Mouse (Mus musculus) midbrain, embryonic 11.5 days (tissue): ENCODE data around the gene Spink4. TPM values are rescaled to one million over a fixed set of nuclear protein-coding genes. Genes with fewer than 3 reads are reported as not detected.
A peak's percentile ranks its signal among the peaks of the same experiment; 100 is the strongest.

Experiments used
- ATAC-seq: fragments of 200-750 bp; cut with Nextera tagmentation; 2 replicates; pipeline ENCODE4 v1.8.0; 2017; ENCODE audit warnings: moderate TSS enrichment, moderate library complexity; ENCODE audit not compliant: low FRiP score
- DNase-seq: peaks from one replicate; pipeline ENCODE4 v3.0.0; 2015; ENCODE audit warnings: low spot score; ENCODE audit errors: missing footprints
- H3K27ac ChIP-seq: fragments of 300-500 bp; sonication (generic); 2 replicates; pipeline ENCODE4 v1.5.1; 2014; ENCODE audit warnings: low read depth, low read length
- H3K27me3 ChIP-seq: fragments of 300-500 bp; sonication (generic); 2 replicates; pipeline ENCODE4 v1.6.1; 2014; ENCODE audit warnings: mild to moderate bottlenecking, low read length, moderate library complexity, mixed read lengths; ENCODE audit not compliant: control insufficient read depth, insufficient read depth
- H3K36me3 ChIP-seq: fragments of 300-500 bp; sonication (generic); 2 replicates; pipeline ENCODE4 v1.6.1; 2014; ENCODE audit warnings: mild to moderate bottlenecking, low read length, moderate library complexity, mixed read lengths; ENCODE audit not compliant: control insufficient read depth, insufficient read depth
- H3K4me1 ChIP-seq: fragments of 300-500 bp; sonication (generic); 2 replicates; pipeline ENCODE4 v1.6.1; 2014; ENCODE audit warnings: low read length; ENCODE audit not compliant: control insufficient read depth, insufficient read depth
- H3K4me2 ChIP-seq: fragments of 300-500 bp; sonication (generic); 2 replicates; pipeline ENCODE4 v1.6.1; 2014; ENCODE audit warnings: mild to moderate bottlenecking, moderate library complexity
- H3K4me3 ChIP-seq: fragments of 300-500 bp; sonication (generic); 2 replicates; pipeline ENCODE4 v1.5.1; 2014; ENCODE audit warnings: low read depth, low read length
- H3K9ac ChIP-seq: fragments of 300-500 bp; sonication (generic); 2 replicates; pipeline ENCODE4 v1.6.1; 2014; ENCODE audit warnings: low read length
- H3K9me3 ChIP-seq: fragments of 300-500 bp; sonication (generic); 2 replicates; pipeline ENCODE4 v1.6.1; 2016; ENCODE audit warnings: low read length; ENCODE audit not compliant: control insufficient read depth
- WGBS: fragments of 180-500 bp; shearing (Covaris S2); extraction: QIAGEN DNeasy Blood & Tissue Kit; methylation state at CpG from one replicate; pipeline ENCODE4 v1.1.7; 2014; 5-methylcytosine and 5-hydroxymethylcytosine counted together
- polyA plus RNA-seq: library from polyadenylated mRNA; unstranded; fragments of >200 nt; fragmentation: Nextera tagmentation; extraction: Ambion mirVana; gene quantifications from 2 replicates; pipeline ENCODE4 v1.2.1, GENCODE M21; 2014

The Spink4 gene
- polyA plus RNA-seq, 1 experiment from 2014 or later = not detected

DNA sequence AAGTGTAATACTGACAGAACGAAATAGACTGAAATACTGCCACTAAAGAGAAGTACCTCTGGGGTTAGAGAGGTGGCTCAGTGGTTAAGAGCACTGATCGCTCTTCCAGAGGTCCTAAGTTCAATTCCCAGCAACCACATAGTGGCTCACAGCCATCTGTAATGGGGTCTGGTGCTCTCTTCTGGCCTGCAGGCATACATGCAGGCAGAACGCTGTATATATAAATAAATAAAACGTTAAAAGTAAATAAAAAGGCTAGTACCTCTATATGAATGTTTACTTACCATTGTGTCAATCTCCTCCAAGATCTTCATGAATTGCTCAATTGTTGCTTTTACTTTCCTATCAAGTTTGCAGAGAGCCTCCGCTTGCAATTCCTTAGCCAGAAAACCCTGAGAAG is 18.9 kb downstream of the Spink4 start:
- Histone ChIP-seq H3K4me3 (no peak overlapping the region), H3K27ac (no peak overlapping the region), H3K4me2 (no peak overlapping the region), H3K9me3 (no peaks in the 10 kb centered on the region; the same call in 1 of the 2 replicates), H3K9ac (no peak overlapping the region), H3K36me3 (peaks cover 54% of the 10 kb centered on the region), H3K27me3 (no peaks in the 10 kb centered on the region), H3K4me1 (no peaks in the 10 kb centered on the region)
- WGBS = 95% methylated on average over 5 of the region's 5 CpGs
- ATAC-seq = no peak
- no peak for DNase-seq

- peaks cover 36% of the 10 kb centered on the region for H3K36me3 ChIP-seq
- no peak overlapping the region for H3K4me3 ChIP-seq
- no peak overlapping the region for H3K9ac ChIP-seq
- no peak for ATAC-seq
- DNase-seq = no peak
- H3K9me3 ChIP-seq = no peaks in the 10 kb centered on the region; the same call in 1 of the 2 replicates
- no peak overlapping the region for H3K4me2 ChIP-seq
- no peaks in the 10 kb centered on the region for H3K27me3 ChIP-seq
- 98% methylated on average over 5 of the region's 5 CpGs for WGBS
- H3K27ac ChIP-seq = no peak overlapping the region
- H3K4me1 ChIP-seq = peaks cover 9% of the 10 kb centered on the region
These were observed 23.8 kb downstream of the Spink4 start for GRCm38 (mm10) chr4:40943651-40944050.

DNA sequence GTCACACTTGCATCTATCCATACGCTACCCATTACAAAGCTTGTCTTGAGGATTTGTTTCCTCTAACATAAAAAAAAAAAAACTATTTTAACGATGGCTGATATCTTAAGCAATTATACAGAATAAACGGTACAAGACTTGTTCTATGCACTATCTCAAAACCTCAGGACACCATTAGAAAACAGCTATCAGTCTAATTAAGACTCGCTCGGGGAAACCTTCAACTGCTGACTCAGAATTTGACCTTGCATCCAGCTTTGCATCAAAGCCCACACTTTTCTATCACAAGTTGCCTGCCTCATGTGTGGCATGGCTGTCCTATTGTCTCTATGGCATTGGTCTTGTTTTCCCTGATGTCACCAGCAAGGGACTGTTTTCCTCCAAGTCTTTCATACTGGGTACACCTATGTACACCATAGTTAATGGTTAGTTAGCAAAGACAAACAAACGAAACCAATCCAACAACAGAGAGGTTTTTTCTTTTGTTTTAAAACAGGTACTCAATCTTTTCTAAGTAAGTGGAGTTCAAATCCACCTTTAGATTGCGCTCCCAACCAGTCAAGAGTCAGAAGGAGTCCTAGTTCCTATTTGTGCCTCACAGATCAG is 26.8 kb downstream of the Spink4 start:
- Histone ChIP-seq H3K36me3 (peaks cover 20% of the 10 kb centered on the region), H3K4me2 (peak overlapping the region; percentile 73), H3K27me3 (no peaks in the 10 kb centered on the region), H3K9me3 (no peaks in the 10 kb centered on the region), H3K4me1 (peaks cover 17% of the 10 kb centered on the region), H3K9ac (peak overlapping the region; percentile 87), H3K27ac (no peak overlapping the region), H3K4me3 (peak overlapping the region; percentile 84)
- no peak for DNase-seq
- no peak for ATAC-seq
- 91% methylated on average over 7 of the region's 7 CpGs for WGBS

GRCm38 (mm10) chr4:40947565-40948159 is 27.8 kb downstream of the Spink4 start:
- under 1% methylated on average over 40 of the region's 40 CpGs for WGBS
- Histone ChIP-seq H3K27me3 (no peaks in the 10 kb centered on the region), H3K4me2 (peak overlapping the region; percentile 73), H3K4me3 (peak overlapping the region; percentile 84), H3K27ac (peak overlapping the region; percentile 82), H3K36me3 (peaks cover 14% of the 10 kb centered on the region), H3K4me1 (peaks cover 17% of the 10 kb centered on the region), H3K9ac (peak overlapping the region; percentile 87), H3K9me3 (no peaks in the 10 kb centered on the region)
- peak; percentile 97 for DNase-seq
- no peak; the same call in 1 of the 2 replicates for ATAC-seq

- Histone ChIP-seq H3K9me3 (no peaks in the 10 kb centered on the region), H3K36me3 (peaks cover 16% of the 10 kb centered on the region)
- under 1% methylated on average over 50 of the region's 50 CpGs for WGBS
These were observed 28.4 kb downstream of the Spink4 start, which contains the start of the genes Bag1 and Chmp5 for GRCm38 (mm10) chr4:40948160-40948708. TSS of gene Bag1 (minus strand) at chr4:40948294. TSS of gene Chmp5 (plus strand) at chr4:40948407.

DNA sequence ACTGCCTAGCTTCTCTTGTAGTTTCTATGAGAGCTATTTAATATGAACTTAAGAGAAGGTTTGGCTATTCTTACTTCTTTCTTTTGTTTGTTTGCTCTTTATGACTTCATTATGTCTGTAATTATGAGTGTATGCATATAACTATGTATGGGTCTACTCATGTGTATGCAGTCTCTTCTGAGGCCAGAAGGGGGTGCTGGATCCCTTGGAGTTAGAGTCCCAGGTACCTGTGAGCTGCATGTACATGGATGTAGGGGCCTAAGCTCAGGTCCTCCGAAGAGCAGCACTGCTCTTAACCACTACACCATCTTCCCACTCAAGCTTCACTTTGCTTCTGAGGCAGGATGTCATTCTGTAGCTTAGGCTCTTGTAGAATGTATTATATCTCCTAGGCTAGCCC is 33.7 kb downstream of the Spink4 start:
- no peak overlapping the region for H3K9ac ChIP-seq
- H3K4me1 ChIP-seq = peaks cover 8% of the 10 kb centered on the region
- no peaks in the 10 kb centered on the region for H3K27me3 ChIP-seq
- no peak overlapping the region for H3K4me2 ChIP-seq
- no peaks in the 10 kb centered on the region for H3K9me3 ChIP-seq
- H3K27ac ChIP-seq = no peak overlapping the region
- WGBS = 95% methylated on average over 1 of the region's 1 CpGs
- ATAC-seq (no peak), DNase-seq (no peak)
- H3K36me3 ChIP-seq = peaks cover 18% of the 10 kb centered on the region
- no peak overlapping the region for H3K4me3 ChIP-seq

More at GRCm38 (mm10) chr4:40948160-40948708, 28.4 kb downstream of the Spink4 start, which contains the start of the genes Bag1 and Chmp5:
- Histone ChIP-seq H3K27ac (peak within 1 kb of the TSS; percentile 82), H3K4me1 (peaks cover 17% of the 10 kb centered on the region), H3K27me3 (no peaks in the 10 kb centered on the region), H3K4me2 (peak within 1 kb of the TSS; percentile 87), H3K4me3 (peak within 1 kb of the TSS; percentile 84), H3K9ac (peak within 1 kb of the TSS; percentile 87)
- ATAC-seq (peak; percentile 99), DNase-seq (peak; percentile 100)

- no peak overlapping the region for H3K9ac ChIP-seq
- H3K4me3 ChIP-seq = no peak overlapping the region
- no peak for ATAC-seq
- WGBS = 89% methylated on average over 6 of the region's 6 CpGs
- DNase-seq = no peak
- H3K4me2 ChIP-seq = no peak overlapping the region
- H3K4me1 ChIP-seq = no peaks in the 10 kb centered on the region
- H3K27ac ChIP-seq = no peak overlapping the region
- H3K9me3 ChIP-seq = no peaks in the 10 kb centered on the region
- no peaks in the 10 kb centered on the region for H3K27me3 ChIP-seq
- peaks cover 23% of the 10 kb centered on the region for H3K36me3 ChIP-seq
These were observed 36.1 kb downstream of the Spink4 start for GRCm38 (mm10) chr4:40955942-40956341.

- H3K4me3 ChIP-seq = no peak overlapping the region
- H3K9ac ChIP-seq = no peak overlapping the region
- no peak overlapping the region for H3K27ac ChIP-seq
- ATAC-seq = no peak
- 88% methylated on average over 3 of the region's 3 CpGs for WGBS
- H3K4me1 ChIP-seq = no peaks in the 10 kb centered on the region
- H3K36me3 ChIP-seq = peaks cover 9% of the 10 kb centered on the region; the same call in 1 of the 2 replicates
- no peaks in the 10 kb centered on the region for H3K9me3 ChIP-seq
- no peaks in the 10 kb centered on the region for H3K27me3 ChIP-seq
- DNase-seq = no peak
- no peak overlapping the region for H3K4me2 ChIP-seq
These were observed 43.7 kb downstream of the Spink4 start for GRCm38 (mm10) chr4:40963536-40963935.

DNA sequence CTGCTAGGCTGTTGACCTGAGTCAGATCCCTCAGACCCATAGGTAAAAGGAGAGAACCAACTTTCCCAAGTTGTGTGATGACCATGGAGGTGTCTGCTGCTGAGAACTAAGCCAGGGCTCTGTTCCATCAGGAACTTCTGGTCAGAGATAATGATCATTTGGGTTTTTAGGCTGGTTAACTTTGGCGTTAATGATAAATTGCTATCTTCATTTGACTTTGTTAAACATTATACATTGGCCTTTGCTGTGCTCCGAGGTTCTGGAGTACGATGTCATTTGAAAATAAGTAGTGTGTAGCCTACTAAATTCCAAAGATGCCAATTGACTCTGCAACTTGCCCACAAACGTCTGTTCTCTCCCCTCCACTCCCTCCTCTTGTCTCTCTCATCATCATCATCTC is 49.3 kb downstream of the Spink4 start:
- ATAC-seq (no peak), DNase-seq (no peak)
- Histone ChIP-seq H3K27ac (no peak overlapping the region), H3K9ac (no peak overlapping the region), H3K4me2 (no peak overlapping the region), H3K4me3 (no peak overlapping the region), H3K9me3 (no peaks in the 10 kb centered on the region), H3K36me3 (no peaks in the 10 kb centered on the region), H3K27me3 (no peaks in the 10 kb centered on the region), H3K4me1 (peaks cover 5% of the 10 kb centered on the region)
- 81% methylated on average over 4 of the region's 4 CpGs for WGBS
